Mouse (Mus musculus): ENCODE measurements around the gene 4933430I17Rik.

The 4933430I17Rik gene

DNA sequence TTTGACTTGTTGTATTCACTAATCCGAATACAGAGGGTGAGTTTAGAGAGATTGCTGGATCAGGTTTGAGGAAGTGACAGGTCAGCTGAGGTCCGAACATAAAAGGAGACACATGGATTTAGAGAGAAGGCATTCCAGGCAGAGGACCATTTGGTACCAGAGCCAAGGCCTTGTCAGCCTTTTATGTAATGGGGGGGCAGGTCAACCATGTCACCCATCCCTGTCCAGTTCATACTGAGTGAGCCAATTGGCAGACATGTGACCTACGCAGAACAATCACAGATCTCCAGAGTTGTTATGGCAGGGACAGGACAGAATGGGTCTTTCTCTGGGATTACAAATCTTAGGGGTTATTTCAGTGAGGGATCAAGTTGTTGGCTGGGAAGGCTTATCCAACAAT is 19.2 kb upstream of the 4933430I17Rik start:
- DNase-seq = no peak

DNA sequence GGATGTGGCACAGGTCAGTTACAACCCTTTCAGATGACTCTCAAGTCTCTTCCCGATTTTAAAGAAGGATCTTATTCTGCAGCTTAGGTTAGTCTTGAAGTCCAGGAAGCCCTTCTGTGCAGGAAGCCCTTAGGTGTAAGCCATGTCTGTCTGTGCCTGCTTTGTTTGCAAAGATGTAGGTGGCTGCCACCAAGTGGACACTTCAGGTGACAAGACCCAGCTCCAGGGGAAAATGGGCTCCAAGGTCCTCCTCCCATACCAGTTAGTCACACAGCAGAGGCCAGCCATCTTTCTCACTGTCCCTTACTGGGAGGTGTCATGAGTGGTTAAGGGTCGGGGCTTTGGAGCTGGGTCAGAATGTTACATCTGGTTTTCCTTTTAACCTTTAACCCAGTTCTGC is 18.4 kb upstream of the 4933430I17Rik start:
- DNase-seq = peak; percentile 55 to 75

DNA sequence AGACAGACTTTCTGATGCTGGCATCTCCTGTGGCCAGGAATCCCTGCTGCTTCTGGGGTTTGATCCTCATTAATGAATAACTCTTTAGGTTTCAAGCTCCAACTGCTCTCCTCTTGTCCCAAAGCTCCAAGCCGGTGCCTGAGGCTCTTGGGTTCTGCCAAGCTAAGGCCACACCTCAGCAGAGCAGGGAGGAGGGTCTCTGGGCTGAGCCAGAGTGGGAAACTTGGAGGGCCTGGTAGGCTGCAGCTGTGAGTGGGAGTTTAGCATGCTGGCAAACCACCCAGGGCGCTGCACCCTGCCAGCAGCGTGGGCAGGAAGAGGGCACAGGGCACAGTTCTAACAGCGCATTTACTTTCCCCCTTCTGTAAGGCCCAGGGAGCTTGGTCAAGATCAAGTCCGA is 16.3 kb upstream of the 4933430I17Rik start:
- DNase-seq = no peak

DNA sequence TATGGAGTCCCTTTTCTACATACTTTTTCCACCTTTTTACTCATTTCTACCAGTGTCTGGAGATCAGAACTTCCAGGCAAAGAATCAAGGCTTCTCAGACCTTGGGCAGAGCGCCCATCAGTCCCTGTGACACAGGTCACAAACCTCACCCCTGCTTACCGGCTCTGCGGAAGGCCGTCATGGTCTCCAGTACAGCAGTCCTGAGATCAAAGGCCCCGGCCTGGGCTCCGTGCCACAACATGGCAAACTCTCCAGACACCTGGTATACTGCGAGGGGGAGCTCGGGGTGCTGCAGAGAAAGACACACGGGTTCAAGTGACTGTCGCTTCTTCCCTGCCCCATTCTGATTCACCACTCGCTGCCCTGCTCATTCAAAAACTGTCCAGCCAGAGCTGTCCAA is 15.2 kb upstream of the 4933430I17Rik start:
- peak in 1 of 2 experiments; percentile 39 for DNase-seq

DNA sequence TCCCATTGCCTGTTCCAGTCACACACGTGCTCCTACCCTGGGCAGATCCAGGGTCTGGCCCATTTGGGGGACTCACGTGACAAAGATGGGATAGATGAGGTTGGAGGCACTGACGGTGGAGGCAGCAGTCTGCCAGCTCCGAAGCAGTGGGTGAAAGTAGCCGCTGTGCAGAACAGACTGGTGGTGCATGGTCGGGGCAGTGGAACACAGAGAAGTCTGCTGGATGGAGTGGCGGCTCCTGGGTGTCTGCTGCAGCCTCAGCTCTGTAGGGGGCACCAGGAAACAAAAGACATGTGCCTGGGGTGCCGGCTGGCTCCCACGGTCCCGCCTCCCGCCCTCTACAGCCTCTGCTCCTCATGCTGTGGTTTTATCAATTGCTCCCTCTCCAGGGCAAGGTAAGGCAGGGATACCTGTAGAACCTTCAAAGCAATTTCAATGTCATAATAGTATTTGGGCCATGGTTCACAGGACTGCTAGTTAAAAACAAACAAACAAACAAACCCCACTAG is 11.1 kb upstream of the 4933430I17Rik start:
- DNase-seq = no peak

DNA sequence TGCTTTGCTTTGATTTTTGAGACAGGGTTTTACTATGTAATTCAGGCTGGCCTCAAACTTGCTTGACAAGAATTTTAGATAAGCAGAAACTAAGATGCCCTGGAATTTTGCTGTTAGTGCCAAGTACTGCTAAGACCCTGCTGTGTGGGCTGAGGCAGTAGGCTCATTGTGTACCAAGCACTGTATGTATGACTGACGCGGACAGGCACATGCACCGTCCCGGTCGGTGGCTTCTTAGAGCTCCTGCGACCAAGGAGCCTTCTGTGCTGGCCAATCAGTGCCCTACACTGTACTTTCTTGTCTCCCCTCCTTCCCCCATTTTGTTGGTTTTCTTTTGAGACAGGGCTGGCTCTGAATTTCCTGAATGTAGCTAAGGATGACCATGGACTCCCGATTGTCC is 10.2 kb upstream of the 4933430I17Rik start:
- DNase-seq = no peak

DNA sequence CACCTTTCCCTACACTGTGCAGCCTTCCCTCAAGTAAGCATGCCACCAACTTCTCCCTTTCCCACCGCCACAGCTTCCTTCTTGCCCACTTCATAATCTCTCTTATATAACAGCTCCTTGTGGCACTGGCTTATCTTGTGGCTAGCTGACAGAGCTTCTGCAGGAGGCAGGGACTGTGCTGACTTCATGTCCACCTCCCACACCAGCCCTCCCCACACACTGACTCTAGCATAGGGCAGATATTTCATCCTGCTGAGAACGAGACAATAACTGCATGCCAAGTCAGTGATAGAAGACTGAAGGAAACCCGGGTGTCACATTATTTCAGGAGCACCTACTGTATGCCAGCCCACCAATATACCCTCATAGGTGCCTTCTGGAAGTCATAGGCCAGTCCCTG is 9.7 kb upstream of the 4933430I17Rik start:
- peak; percentile 50 to 51 for DNase-seq

DNA sequence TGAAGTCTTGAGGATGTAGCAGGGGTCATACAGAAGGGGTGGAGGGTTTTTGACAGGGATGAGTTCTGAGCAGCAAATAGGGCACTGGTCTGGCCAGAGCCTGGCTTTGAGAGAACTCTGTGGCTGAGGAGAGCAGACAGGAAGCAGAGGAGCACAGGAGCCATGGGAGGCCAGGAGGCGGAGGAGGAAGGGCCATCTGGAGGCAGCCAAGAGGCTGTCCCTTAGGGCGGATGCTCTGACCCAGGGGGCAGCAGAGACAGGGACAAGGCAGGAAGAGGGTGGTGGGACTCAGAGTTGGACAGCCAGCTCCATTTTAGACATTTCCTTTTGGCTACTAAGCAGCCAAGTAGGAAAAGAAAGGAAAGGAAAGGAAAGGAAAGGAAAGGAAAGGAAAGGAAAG is 9.1 kb upstream of the 4933430I17Rik start:
- peak; percentile 76 to 78 for DNase-seq

DNA sequence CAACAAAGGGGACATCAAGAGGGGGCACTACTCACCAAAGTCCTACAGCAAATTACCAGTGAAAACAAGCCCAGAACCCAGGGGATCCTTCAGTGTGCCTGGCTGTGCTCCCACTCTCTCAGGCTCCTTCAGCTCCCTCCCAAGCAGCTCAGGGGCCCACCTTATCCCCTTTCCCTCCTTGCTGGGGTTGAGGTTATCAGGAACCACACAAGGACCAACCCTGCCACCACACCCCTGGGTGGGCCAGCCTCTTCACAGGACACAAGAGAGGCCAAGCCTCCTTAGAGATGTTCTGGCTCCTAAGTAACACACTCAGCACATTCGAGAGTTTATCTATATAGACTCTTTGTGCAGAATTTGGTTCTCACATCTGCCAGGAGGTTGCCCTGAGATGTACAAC is 8.6 kb upstream of the 4933430I17Rik start:
- DNase-seq = no peak

DNA sequence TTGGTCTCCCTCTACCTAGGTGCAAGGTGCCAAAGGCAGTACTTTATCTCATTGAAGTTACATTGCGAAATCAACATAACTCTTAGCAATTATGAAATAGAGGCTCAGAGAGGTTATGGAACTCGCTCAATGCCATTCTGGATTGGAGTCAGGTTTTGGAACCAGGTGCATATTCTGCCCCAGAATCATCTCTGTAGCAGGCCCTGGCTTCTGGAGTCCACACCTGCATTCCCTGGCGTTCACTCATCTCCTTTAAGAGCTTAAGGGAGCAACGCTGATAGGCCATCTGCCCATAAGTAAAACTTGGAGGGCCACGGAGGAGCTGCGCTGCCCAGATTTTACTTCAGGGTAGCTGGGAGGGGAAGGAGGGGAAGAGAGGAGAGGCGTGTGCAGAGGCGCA is 8.1 kb upstream of the 4933430I17Rik start:
- no peak for DNase-seq

DNA sequence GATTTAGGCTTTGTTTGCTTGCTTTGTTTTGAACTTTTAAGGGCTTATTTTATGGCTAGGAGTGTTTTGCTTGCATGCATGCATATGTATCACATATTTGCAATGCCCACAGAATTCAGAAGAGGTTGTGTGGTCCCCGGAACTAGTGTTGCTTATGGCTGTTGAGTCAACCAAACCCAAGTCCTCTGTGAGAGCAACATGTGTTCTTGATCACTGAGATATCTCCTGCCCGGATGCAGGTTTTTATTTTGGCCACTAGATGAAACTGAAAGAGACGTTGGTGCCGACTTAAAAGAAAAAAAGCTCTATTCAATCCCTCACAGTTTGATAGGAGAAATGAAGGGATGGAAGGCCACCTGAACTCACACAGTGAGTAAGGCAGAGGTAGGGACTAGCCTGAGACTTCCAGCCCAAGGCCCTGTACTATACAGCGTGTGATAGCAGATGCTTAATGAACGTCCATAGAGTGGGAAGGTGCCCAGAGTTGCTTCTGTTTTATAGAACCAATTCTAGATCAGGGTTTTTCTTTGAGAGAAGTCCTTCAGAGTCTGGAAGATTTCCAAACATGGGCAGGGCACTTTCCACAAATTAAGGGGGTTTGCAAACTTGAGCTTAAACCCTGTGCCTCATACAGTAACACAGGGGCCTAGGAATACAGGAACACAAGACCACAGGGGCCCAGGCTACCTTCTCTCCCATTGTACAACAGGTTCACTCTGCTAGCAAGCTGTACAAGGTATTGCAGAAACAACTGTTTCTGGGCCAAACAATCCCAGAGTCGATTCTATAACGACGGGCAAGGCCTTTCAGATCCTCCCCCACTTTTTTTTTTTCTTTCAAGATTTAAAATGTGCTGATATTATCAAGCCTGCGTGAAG is 7.4 kb upstream of the 4933430I17Rik start:
- no peak for DNase-seq

DNA sequence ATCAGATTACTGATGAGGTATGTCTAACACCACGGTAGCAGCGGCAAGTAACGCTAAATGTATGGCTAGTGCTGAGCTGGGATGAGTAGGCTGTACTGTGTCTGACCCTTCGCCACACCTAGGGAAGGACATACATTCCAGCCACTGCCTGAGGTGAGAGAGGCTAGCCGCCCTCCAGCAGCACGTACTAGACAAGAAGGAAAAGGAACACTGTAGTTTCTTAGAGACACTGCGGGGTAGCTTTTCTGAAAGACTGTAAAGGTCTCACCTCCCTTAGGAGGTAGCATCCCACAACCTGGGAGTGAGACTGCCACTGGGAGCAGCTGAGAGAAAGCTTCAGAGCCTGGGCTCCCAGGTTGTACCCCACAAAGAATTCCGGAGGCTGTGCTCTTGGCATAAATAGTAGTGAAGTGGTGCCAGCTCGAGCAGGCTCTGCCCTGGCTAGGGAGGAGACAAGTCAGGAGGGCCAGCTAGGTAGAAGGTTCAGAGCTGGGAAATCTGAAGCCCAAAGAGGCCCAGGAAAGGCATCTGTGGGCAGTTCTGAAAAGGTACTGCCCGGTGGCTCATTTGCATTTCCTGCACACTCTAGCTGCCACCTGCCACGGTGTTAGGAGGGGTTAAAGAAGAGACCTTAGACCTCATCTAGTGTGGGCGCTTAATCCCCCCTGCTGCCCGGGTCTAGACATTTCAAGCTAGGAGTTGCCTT is 6.6 kb upstream of the 4933430I17Rik start:
- peak; percentile 80 to 83 for DNase-seq

DNA sequence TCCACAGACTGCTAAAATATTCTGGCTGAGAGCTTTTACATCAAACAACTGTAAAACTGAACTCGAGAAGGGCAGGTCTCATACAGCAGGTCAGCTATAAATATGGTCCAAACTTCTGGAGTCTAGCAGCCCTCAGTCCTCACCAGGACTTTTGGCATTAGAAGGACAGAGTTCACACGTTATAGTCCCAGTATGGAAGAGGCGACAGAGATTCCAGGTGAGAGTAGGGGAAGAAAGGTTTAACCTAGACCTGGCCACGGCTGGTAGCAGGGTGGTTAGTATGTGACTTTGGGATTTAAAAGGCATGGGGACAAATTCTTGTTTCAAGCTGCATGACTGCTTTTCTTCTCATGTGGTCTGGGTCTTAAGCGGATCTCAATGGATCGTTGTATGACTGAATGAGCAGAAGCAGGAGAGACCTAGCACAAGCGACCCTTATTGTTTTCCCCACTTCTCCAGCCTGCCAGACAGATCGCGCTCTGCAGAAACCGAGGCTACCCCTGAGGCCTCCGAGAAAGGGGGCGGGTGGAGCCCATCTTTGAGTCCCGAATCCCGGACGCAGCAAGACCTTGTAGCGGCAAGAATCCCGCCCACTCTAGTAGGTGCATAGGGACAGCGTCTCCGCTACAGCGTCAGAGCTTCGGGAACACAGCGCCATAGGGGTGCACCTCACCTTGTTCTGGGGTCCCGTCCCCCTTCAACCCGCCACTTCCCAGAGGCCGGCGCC is 5.9 kb upstream of the 4933430I17Rik start:
- no peak for DNase-seq

DNA sequence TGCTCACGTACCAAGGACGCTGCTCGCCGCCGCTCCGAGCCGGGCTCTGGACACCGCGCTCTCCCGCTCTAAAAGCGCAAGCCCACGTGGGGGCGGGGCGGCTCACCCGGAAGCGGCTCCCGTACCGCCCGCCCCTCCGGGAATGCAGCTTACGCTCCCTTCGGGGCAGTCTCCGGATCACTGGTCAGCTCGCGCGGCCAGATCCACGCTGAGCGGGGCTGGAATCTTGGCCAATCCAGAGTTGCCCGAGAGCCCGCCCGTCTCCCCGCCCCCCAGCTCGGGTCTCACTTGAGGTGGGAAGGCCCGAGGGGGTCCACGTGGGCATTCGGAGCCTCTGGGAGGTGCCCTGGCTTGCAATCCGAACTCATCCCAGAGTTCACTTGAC is 5.3 kb upstream of the 4933430I17Rik start, which contains the start of gene Alad:
TSS of gene Alad (minus strand) at position 70 of the 385 bp plus-strand sequence.
- peak; percentile 89 to 94 for DNase-seq

DNA sequence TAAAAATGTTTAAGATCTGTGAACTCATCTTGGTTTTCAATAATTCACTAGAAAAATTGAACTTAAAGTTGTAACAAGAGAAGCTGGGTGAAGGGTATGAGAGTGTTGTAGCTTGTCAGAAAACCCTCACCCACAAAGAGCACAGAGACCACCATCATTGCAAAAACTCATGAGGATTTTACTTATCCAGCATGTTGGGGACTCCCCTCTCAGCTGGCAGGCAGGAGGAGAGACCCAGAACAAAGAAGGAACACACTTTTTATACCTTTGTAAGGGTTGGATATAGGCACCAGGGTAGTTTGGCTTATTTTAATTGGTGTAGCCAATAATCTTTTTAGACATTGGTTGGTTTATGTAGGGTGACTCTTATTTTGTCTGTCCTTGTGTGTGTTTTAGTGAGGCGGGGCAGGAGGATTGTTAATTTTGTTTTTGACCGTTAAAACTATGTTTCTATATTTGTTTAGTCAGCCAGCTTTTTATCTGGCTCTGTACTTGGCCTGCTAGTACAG is 4.2 kb upstream of the 4933430I17Rik start:
- no peak for DNase-seq

DNA sequence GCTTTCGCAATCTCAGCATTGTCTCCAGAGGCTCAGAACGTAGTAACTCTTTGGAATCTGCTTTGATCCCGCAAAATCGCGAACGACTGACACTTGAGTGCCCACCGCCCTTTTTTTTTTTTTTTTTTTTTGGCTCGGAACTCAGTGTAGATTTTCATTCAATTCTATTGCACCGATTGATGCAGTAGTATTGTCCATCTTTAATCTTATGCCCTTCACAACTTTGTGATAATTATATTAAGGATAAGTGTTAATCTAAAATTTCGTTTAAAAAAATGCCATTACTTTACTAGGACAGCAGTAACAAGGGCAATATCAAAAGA is 281 bp downstream of the 4933430I17Rik start:
- no peak for DNase-seq

DNA sequence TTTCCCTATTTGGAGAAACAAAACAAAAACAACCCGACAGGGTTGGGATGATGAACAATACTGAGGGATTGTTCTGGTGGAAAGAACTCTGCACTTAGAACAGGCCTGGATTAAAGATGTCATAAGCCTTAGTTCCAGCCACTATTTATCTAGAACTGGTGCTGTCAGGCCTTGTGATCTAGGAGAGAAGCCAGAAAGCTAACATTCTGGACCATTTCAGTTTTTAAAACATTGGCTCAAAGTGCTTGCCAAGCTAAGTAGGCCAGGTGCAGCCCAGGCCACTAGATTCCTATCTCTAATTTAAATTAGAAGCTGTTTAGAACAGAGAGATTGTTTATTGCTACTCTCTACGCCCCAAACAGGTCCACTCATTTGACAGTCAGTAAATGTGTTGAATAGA is 1.1 kb downstream of the 4933430I17Rik start:
- no peak for DNase-seq

DNA sequence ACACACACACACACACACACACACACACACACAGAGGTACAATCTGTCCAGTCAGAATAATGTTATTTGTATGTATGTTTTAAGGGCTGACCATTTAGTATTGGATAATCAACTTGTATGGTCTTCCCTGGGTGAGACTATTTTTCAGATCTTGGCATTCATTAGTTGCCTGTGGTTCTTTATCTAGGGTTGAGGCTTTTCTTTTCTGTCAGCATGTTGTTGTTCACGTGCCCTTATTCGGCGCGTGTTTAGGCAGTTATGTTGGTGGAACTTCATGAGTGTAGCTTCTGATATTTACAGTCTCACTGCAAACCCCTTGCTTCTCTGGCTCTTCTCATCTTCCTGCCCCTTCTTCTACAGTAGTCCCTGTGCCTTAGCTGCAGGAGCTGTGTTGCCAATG is 2.5 kb downstream of the 4933430I17Rik start:
- DNase-seq = no peak

DNA sequence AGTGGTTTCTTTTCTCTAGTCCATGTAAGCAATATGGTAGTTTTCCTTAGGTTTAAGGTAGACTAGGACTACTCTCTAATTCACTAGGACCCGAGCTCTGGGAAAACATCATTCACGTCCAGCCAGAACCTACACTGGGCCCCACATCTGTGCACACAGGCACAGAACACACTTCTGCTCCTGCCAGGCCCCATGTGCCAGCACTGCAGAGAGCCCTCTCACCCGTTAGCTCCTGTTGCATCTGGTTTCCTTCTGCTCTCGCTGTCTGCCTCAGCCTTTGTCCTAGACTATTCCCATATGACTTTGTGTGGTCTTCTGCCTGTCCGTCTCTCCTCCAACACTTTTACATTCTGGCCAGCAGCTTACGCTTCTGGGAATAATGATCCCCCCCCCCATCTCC is 8.6 kb downstream of the 4933430I17Rik start:
- DNase-seq = no peak

DNA sequence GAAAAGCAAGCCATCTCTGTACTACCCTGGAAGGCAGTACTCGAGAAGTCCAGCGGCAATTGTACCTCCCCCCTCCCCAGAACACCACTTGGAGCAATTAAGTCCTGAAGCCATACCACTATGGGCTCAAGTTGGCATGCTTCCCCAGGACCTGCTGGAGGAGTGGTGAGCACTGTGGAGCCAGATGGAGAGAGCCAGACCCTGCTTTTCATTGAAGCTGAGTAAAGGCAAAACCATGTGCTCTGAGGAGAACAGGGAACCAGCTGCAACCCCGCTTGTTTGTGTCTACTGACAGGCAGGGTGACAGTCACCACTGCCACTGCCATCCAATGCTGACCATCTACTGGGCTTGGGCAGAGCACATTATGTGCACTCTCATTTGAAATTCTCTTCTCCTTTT is 16.6 kb downstream of the 4933430I17Rik start:
- DNase-seq = no peak

DNA sequence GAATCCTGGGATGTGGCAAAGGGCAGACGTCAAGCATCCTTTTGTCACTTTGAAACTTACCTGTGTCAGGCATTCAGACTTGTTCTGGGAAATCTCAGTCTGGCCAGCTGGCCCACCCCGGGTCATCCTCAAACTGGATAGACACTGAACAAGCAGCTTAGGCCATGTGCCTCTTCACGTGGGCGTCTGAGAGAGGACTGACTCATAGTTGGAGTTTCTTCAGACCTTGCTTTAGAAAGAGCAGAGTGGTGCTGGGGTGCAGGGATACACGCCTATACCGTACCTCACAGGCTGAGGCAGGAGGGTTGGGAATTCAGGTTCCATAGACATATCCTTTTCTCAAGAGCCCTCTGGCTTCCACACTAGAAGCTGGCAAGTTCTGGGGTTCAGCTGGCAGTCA is 18.6 kb downstream of the 4933430I17Rik start:
- no peak for DNase-seq

DNA sequence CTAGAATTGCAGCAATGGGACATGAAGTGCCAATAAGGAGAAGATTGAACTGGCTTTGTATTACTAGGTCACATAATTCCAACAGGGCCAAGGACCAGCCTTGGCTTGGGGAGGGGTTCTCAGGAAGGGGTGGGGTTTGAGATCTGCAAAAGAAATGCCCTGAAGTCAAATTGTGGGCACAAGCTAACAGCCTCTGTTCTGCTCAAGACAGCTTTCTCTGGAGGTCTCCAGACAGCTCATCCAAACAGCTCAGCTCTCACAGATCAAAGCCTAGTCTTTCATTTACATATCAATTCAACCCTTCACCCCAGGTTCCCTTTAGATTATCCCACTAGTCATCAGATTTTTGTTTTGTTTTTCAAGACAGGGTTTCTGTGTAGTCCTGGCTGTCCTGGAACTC is 19.6 kb downstream of the 4933430I17Rik start:
- DNase-seq = no peak

DNA sequence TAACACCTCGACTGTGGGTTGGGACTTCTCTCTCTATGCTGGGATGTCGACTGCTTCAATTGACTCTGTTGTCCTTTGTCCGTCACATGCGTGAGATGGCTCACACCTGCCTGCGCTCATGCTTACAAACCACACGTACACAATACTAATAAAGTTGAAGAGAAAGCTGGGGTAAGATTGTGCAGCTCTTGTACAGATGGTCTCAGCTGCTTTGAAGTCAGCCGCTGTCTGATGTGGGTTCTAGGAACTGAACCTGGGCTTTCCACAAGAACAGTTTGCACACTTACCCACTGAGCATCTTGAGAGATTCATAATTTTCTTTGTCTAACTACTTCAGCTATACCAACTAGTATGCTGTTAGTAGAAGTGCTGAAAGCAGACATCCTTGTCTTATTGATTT is 26.8 kb downstream of the 4933430I17Rik start:
- DNase-seq = no peak

Measured in cerebellum, postnatal 25 days (tissue).